ENCODE assay signal across 7 mouse cellular contexts in the genomic region with DNA sequence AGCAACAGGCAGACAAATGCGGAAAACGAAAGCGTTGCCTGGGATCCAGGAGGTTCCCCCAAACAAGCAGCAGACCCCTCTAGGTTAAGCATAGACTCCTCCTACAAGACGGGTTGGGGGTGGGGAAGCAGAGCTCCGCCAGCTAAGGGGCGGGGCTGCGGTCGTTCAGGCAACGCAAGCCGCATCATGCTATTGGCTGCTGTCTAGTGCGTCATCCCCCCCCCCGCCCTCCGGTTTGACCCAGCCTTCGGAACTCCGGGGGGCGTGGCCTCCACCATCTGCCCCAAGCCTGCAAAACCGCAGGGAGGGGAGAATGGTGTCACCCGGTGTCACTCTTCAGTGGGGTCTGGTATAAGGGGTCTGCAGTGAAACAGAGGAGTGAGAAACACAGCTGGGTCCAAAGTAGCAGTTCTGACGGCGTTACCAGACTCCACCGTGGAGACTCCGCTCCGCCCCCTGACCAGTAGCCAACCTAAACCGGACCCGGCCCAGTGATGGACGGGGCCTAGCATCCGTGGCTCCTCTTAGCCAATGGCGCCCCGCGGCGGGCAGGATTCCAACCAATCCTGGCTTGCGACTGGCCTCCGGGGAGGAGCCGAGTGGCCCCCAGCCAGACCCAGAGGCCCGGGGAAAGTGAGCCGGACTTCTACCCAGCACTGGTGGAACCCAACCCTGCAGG. TPM values are rescaled to one million over a fixed set of nuclear protein-coding genes. Genes with fewer than 3 reads are reported as not detected.
DNase-seq lines count a peak whose midpoint lies in the region; ATAC-seq lines count a peak whose summit lies in the region.

TSS of gene Sertad3 (plus strand) at position 613 of the 679 bp plus-strand sequence.

- H3K36me3 ChIP-seq in embryonic facial prominence, embryonic 10.5 days (replicated peaks) = peaks cover 26% of the 10 kb centered on the region
- H3K36me3 ChIP-seq in limb, embryonic 10.5 days = peaks cover 25% of the 10 kb centered on the region
- peaks cover 15% of the 10 kb centered on the region for H3K36me3 ChIP-seq in midbrain, embryonic 13.5 days

- no peaks in the 10 kb centered on the region for H3K9me3 ChIP-seq in embryonic facial prominence, embryonic 10.5 days
- H3K9me3 ChIP-seq in limb, embryonic 10.5 days (replicated peaks) = no peaks in the 10 kb centered on the region
- H3K9me3 ChIP-seq in midbrain, embryonic 13.5 days = no peaks in the 10 kb centered on the region

- ATAC-seq in granulocyte monocyte progenitor cell, adult 5-6 weeks (replicated peaks; ENCODE audit: poor library complexity, severe bottlenecking) = peak; percentile 71
- ATAC-seq in midbrain, embryonic 13.5 days = peak; percentile 94

- H3K27me3 ChIP-seq in embryonic facial prominence, embryonic 10.5 days (replicated peaks; ENCODE audit: low read depth, poor library complexity, severe bottlenecking) = no peaks in the 10 kb centered on the region
- H3K27me3 ChIP-seq in limb, embryonic 10.5 days (ENCODE audit: low read depth, poor library complexity, severe bottlenecking) = no peaks in the 10 kb centered on the region
- H3K27me3 ChIP-seq in midbrain, embryonic 13.5 days = no peaks in the 10 kb centered on the region

- H3K4me1 ChIP-seq in embryonic facial prominence, embryonic 10.5 days = peaks cover 15% of the 10 kb centered on the region
- H3K4me1 ChIP-seq in limb, embryonic 10.5 days = peaks cover 18% of the 10 kb centered on the region
- peaks cover 7% of the 10 kb centered on the region; the same call in 1 of the 2 replicates for H3K4me1 ChIP-seq in midbrain, embryonic 13.5 days (replicated peaks)

- WGBS in embryonic facial prominence, embryonic 10.5 days = under 1% methylated on average over 36 of the region's 36 CpGs
- WGBS in limb, embryonic 10.5 days = under 1% methylated on average over 36 of the region's 36 CpGs
- under 1% methylated on average over 36 of the region's 36 CpGs for WGBS in midbrain, embryonic 13.5 days

- peak within 1 kb of the TSS; percentile 78 for H3K4me2 ChIP-seq in midbrain, embryonic 13.5 days (replicated peaks)

- H3K4me3 ChIP-seq in embryonic facial prominence, embryonic 10.5 days = peak within 1 kb of the TSS; percentile 79
- peak within 1 kb of the TSS; percentile 82 for H3K4me3 ChIP-seq in limb, embryonic 10.5 days
- peak within 1 kb of the TSS; percentile 66 for H3K4me3 ChIP-seq in midbrain, embryonic 13.5 days (replicated peaks)

- H3K9ac ChIP-seq in midbrain, embryonic 13.5 days (replicated peaks) = peak within 1 kb of the TSS; percentile 69

- peak; percentile 100 for DNase-seq in adrenal gland, postnatal 10 days
- peak; percentile 99 for DNase-seq in embryonic facial prominence, embryonic 10.5 days (ENCODE audit: low spot score)
- DNase-seq in kidney, adult 11 months = peak; percentile 99
- DNase-seq in limb, embryonic 10.5 days (ENCODE audit: low spot score) = peak; percentile 98
- peak; percentile 98 for DNase-seq in spleen, adult 12 weeks (ENCODE audit: low spot score)

- H3K27ac ChIP-seq in embryonic facial prominence, embryonic 10.5 days (replicated peaks) = peak within 1 kb of the TSS; percentile 91
- H3K27ac ChIP-seq in limb, embryonic 10.5 days = peak within 1 kb of the TSS; percentile 91
- peak within 1 kb of the TSS; percentile 88 for H3K27ac ChIP-seq in midbrain, embryonic 13.5 days

RNA-seq across cellular contexts. Expression of gene Sertad3, which starts in this region (rescaled TPM):
- total RNA-seq in adrenal gland, postnatal 10 days (2021) = 10 to 100 TPM; 13.5 to 15.6 TPM
- 26.2 and 26.5 TPM in 2 replicates for polyA plus RNA-seq in embryonic facial prominence, embryonic 10.5 days (2016; fragmentation: Nextera tagmentation; extraction: Ambion mirVana)
- total RNA-seq in granulocyte monocyte progenitor cell, adult 5-6 weeks (2014; fragmentation: Nextera tagmentation) = 4.6 and 5.3 TPM in 2 replicates
- 5.1 and 7.9 TPM in 2 replicates for total RNA-seq in granulocyte monocyte progenitor cell, adult 5-6 weeks (2017)
- polyA plus RNA-seq in limb, embryonic 10.5 days (2016; fragmentation: Nextera tagmentation; extraction: Ambion mirVana) = 20.1 and 29.7 TPM in 2 replicates
- 12.4 and 12.6 TPM in 2 replicates for polyA plus RNA-seq in midbrain, embryonic 13.5 days (2015; fragmentation: Nextera tagmentation; extraction: Ambion mirVana)

Comparison
In these comparisons a context has a peak if more than half of its experiments do, and no peak if none do; other contexts are left out.
1. Peak in every context shown above with its lines: DNase-seq, ATAC-seq, H3K4me3 ChIP-seq and H3K27ac ChIP-seq.